Mouse (Mus musculus): ENCODE results near the gene Gfpt1.

Gfpt1 gene

DNA sequence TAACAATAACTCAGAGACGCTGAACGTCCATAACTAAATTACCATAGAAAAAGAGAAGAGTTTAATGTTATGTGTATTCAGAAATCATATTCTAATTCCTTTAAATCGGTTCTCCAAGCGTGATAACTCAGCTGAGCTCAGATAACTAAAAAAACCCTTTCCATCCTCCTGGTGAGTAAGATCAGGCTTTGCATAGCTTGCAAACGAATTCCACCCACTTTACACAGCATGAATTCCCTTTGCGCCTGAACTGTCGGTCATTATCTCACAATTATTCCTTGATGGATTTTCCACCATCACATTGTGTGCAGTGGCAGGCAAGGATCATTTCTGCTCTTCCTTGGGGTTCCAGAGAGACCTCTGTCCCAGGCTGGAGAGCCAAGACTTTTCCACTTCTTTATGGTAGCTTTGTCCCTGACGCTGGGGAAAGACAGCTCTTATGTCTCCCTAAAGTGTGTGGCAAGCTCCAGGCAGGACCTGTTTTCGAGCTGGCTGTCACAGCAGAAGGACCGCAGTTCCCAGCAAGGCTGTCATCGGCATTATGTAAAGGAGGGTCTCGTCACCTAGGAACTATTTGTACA lies 91.4 kb downstream of the Gfpt1 start:
- no peak for DNase-seq (ENCODE audit: low spot score in 2 of 2)

- DNase-seq (ENCODE audit: low spot score in 2 of 2): no peak
These were observed 95.8 kb downstream of the Gfpt1 start for GRCm38 (mm10) chr6:87138479-87138878.

- DNase-seq (ENCODE audit: low spot score in 2 of 2): no peak
These were observed 97.3 kb downstream of the Gfpt1 start for GRCm38 (mm10) chr6:87139796-87140553.

Measured in natural killer cell, adult 2 months (primary cell).